Mouse (Mus musculus) lung, postnatal 0 days (tissue): ENCODE measurements at regions not wholly inside any gene's neighbourhood (a gene's known extent, or its start where the extent isn't known, plus 50 kb on each side); places are given as distances from the start of the nearest gene placed in this dataset.

Experiments
- CTCF ChIP-seq: IDR thresholded peaks from 2 replicates; pipeline ENCODE4 v1.5.1; 2016; ENCODE audit warnings: antibody characterized with exemption, mild to moderate bottlenecking
- EP300 ChIP-seq: IDR thresholded peaks from 2 replicates; pipeline ENCODE4 v1.6.1; 2016; ENCODE audit warnings: antibody characterized with exemption, mild to moderate bottlenecking, control low read depth

DNA sequence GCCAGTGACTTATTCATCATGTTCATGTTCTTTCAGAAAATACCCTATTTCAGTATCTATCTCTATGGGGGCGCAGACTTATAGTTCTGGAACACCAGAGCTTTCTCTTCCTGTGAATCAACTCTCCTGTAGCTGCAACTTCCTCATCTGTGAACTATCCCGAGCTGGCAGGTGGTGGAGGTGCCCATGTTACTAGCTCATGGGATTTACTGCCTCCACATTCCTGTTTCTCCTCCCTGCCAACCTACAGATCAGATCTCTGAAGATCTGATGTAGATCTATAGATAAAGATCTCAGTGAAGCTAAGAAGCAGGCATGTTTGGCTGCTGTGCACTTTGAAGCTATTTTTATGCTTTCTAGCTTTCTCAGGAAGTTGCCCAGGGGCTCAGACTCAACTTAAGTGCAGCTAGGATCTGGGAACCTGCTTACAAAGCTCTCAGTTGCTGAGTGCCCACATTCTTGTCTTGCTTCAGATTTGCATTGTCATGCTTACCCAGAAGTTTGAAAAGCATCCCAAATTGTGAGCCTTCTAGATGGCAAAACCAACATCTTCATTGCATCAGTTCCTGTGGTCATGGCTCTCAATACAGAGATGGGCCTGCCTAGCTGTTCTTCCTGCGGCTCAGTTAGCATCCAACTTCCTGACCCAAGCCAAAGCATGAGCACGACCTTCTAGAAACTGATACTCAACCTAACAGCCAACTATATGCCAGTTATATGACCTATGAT lies 156.1 kb upstream of the Nrp1 start:
- TF ChIP-seq CTCF (no peak), EP300 (no peak)
